Mouse (Mus musculus) neural tube, embryonic 13.5 days (tissue): ENCODE measurements at regions not wholly inside any gene's neighbourhood (a gene's known extent, or its start where the extent isn't known, plus 50 kb on each side); places are given as distances from the start of the nearest gene placed in this dataset.

Experiments
- ATAC-seq: fragments of 200-750 bp; cut with Nextera tagmentation; 2 replicates; pipeline ENCODE4 v1.8.0; 2017; ENCODE audit warnings: low read depth, mild to moderate bottlenecking, moderate TSS enrichment, moderate library complexity
- H3K27ac ChIP-seq: fragments of 300-500 bp; sonication (generic); replicated peaks from 2 replicates; pipeline ENCODE4 v1.5.1; 2015; ENCODE audit warnings: moderate library complexity, mild to moderate bottlenecking, inconsistent platforms
- H3K27me3 ChIP-seq: fragments of 300-500 bp; sonication (generic); 2 replicates; pipeline ENCODE4 v1.6.1; 2015; ENCODE audit warnings: mild to moderate bottlenecking, inconsistent platforms
- H3K36me3 ChIP-seq: fragments of 300-500 bp; sonication (generic); 2 replicates; pipeline ENCODE4 v1.6.1; 2015; ENCODE audit warnings: mild to moderate bottlenecking, inconsistent platforms
- H3K4me1 ChIP-seq: fragments of 300-500 bp; sonication (generic); replicated peaks from 2 replicates; pipeline ENCODE4 v1.6.1; 2015; ENCODE audit warnings: inconsistent platforms
- H3K4me2 ChIP-seq: fragments of 300-500 bp; sonication (generic); 2 replicates; pipeline ENCODE4 v1.6.1; 2015; ENCODE audit warnings: inconsistent platforms, mild to moderate bottlenecking, moderate library complexity
- H3K4me3 ChIP-seq: fragments of 300-500 bp; sonication (generic); 2 replicates; pipeline ENCODE4 v1.5.1; 2015; ENCODE audit warnings: mild to moderate bottlenecking, inconsistent platforms
- H3K9ac ChIP-seq: fragments of 300-500 bp; sonication (generic); 2 replicates; pipeline ENCODE4 v1.6.1; 2015; ENCODE audit warnings: moderate library complexity, mild to moderate bottlenecking, inconsistent platforms
- H3K9me3 ChIP-seq: fragments of 300-500 bp; sonication (generic); 2 replicates; pipeline ENCODE4 v1.6.1; 2016; ENCODE audit warnings: inconsistent platforms
- WGBS: fragments of 180-500 bp; shearing (Covaris S2); methylation state at CpG from one replicate; pipeline ENCODE4 v1.1.7; 2015; 5-methylcytosine and 5-hydroxymethylcytosine counted together

- no peaks in the 10 kb centered on the region for H3K4me1 ChIP-seq
- no peak overlapping the region for H3K27ac ChIP-seq
- no peak overlapping the region for H3K9ac ChIP-seq
- H3K27me3 ChIP-seq: no peaks in the 10 kb centered on the region
- H3K9me3 ChIP-seq: no peaks in the 10 kb centered on the region
- no peak overlapping the region for H3K4me3 ChIP-seq
- no peaks in the 10 kb centered on the region for H3K36me3 ChIP-seq
- no peak overlapping the region for H3K4me2 ChIP-seq
- ATAC-seq: no peak
- 39% methylated on average over 2 of the region's 2 CpGs for WGBS
Observed at GRCm38 (mm10) chr17:52084455-52084854, 251.4 kb upstream of the Satb1 start.

GRCm38 (mm10) chr17:52079316-52079715 lies 246.2 kb upstream of the Satb1 start:
- Histone ChIP-seq H3K9me3 (no peaks in the 10 kb centered on the region), H3K4me2 (no peak overlapping the region), H3K4me3 (no peak overlapping the region), H3K9ac (no peak overlapping the region), H3K36me3 (no peaks in the 10 kb centered on the region), H3K4me1 (no peaks in the 10 kb centered on the region), H3K27ac (no peak overlapping the region), H3K27me3 (no peaks in the 10 kb centered on the region)
- 85% methylated on average over 7 of the region's 7 CpGs for WGBS
- no peak for ATAC-seq

GRCm38 (mm10) chr17:52078496-52078895 lies 245.4 kb upstream of the Satb1 start:
- H3K4me3 ChIP-seq: no peak overlapping the region
- H3K9ac ChIP-seq: no peak overlapping the region
- H3K4me1 ChIP-seq: no peaks in the 10 kb centered on the region
- no peak for ATAC-seq
- no peak overlapping the region for H3K4me2 ChIP-seq
- H3K36me3 ChIP-seq: no peaks in the 10 kb centered on the region
- WGBS: 67% methylated on average over 8 of the region's 8 CpGs
- no peak overlapping the region for H3K27ac ChIP-seq
- no peaks in the 10 kb centered on the region for H3K27me3 ChIP-seq
- no peaks in the 10 kb centered on the region for H3K9me3 ChIP-seq

GRCm38 (mm10) chr17:52077951-52078350 lies 244.9 kb upstream of the Satb1 start:
- no peak overlapping the region for H3K27ac ChIP-seq
- WGBS: 85% methylated on average over 4 of the region's 4 CpGs
- H3K4me2 ChIP-seq: no peak overlapping the region
- H3K36me3 ChIP-seq: no peaks in the 10 kb centered on the region
- H3K9ac ChIP-seq: no peak overlapping the region
- H3K4me1 ChIP-seq: no peaks in the 10 kb centered on the region
- no peak overlapping the region for H3K4me3 ChIP-seq
- H3K27me3 ChIP-seq: no peaks in the 10 kb centered on the region
- H3K9me3 ChIP-seq: no peaks in the 10 kb centered on the region
- no peak for ATAC-seq

GRCm38 (mm10) chr17:52076746-52077145 lies 243.7 kb upstream of the Satb1 start:
- H3K4me2 ChIP-seq: no peak overlapping the region
- H3K4me1 ChIP-seq: no peaks in the 10 kb centered on the region
- H3K4me3 ChIP-seq: no peak overlapping the region
- no peaks in the 10 kb centered on the region for H3K9me3 ChIP-seq
- no peak overlapping the region for H3K27ac ChIP-seq
- WGBS: 87% methylated on average over 2 of the region's 2 CpGs
- H3K9ac ChIP-seq: no peak overlapping the region
- H3K27me3 ChIP-seq: no peaks in the 10 kb centered on the region
- ATAC-seq: no peak
- H3K36me3 ChIP-seq: no peaks in the 10 kb centered on the region

GRCm38 (mm10) chr17:52067721-52068120 lies 234.6 kb upstream of the Satb1 start:
- no peaks in the 10 kb centered on the region for H3K4me1 ChIP-seq
- H3K9me3 ChIP-seq: no peaks in the 10 kb centered on the region
- no peak overlapping the region for H3K4me3 ChIP-seq
- H3K36me3 ChIP-seq: no peaks in the 10 kb centered on the region
- H3K27ac ChIP-seq: no peak overlapping the region
- ATAC-seq: no peak
- WGBS: 83% methylated on average over 2 of the region's 2 CpGs
- H3K4me2 ChIP-seq: no peak overlapping the region
- no peak overlapping the region for H3K9ac ChIP-seq
- no peaks in the 10 kb centered on the region for H3K27me3 ChIP-seq

GRCm38 (mm10) chr17:52064618-52065017 lies 231.5 kb upstream of the Satb1 start:
- Histone ChIP-seq H3K4me3 (no peak overlapping the region), H3K27ac (no peak overlapping the region), H3K9ac (no peak overlapping the region), H3K4me2 (no peak overlapping the region), H3K9me3 (no peaks in the 10 kb centered on the region), H3K27me3 (no peaks in the 10 kb centered on the region), H3K4me1 (no peaks in the 10 kb centered on the region), H3K36me3 (no peaks in the 10 kb centered on the region)
- 91% methylated on average over 5 of the region's 5 CpGs for WGBS
- ATAC-seq: no peak

GRCm38 (mm10) chr17:52063121-52063520 lies 230.0 kb upstream of the Satb1 start:
- Histone ChIP-seq H3K4me1 (no peaks in the 10 kb centered on the region), H3K4me2 (no peak overlapping the region), H3K4me3 (no peak overlapping the region), H3K27me3 (no peaks in the 10 kb centered on the region), H3K9ac (no peak overlapping the region), H3K9me3 (no peaks in the 10 kb centered on the region), H3K27ac (no peak overlapping the region), H3K36me3 (no peaks in the 10 kb centered on the region)
- 80% methylated on average over 4 of the region's 4 CpGs for WGBS
- ATAC-seq: no peak

- no peaks in the 10 kb centered on the region for H3K9me3 ChIP-seq
- H3K9ac ChIP-seq: no peak overlapping the region
- H3K4me2 ChIP-seq: no peak overlapping the region
- H3K27me3 ChIP-seq: no peaks in the 10 kb centered on the region
- no peak for ATAC-seq
- H3K36me3 ChIP-seq: no peaks in the 10 kb centered on the region
- H3K27ac ChIP-seq: no peak overlapping the region
- no peak overlapping the region for H3K4me3 ChIP-seq
- 43% methylated on average over 11 of the region's 11 CpGs for WGBS
- no peaks in the 10 kb centered on the region for H3K4me1 ChIP-seq
Observed at GRCm38 (mm10) chr17:52062096-52062665, 229.1 kb upstream of the Satb1 start.

- Histone ChIP-seq H3K9ac (no peak overlapping the region), H3K27ac (no peak overlapping the region), H3K4me1 (no peaks in the 10 kb centered on the region), H3K4me2 (no peak overlapping the region), H3K36me3 (no peaks in the 10 kb centered on the region), H3K4me3 (no peak overlapping the region), H3K9me3 (no peaks in the 10 kb centered on the region), H3K27me3 (no peaks in the 10 kb centered on the region)
- 92% methylated on average over 4 of the region's 4 CpGs for WGBS
- ATAC-seq: no peak
Observed at GRCm38 (mm10) chr17:52036479-52036878, 203.4 kb upstream of the Satb1 start.

- Histone ChIP-seq H3K4me3 (no peak overlapping the region), H3K9ac (no peak overlapping the region), H3K9me3 (no peaks in the 10 kb centered on the region), H3K4me1 (no peaks in the 10 kb centered on the region), H3K27me3 (no peaks in the 10 kb centered on the region), H3K27ac (no peak overlapping the region), H3K36me3 (no peaks in the 10 kb centered on the region), H3K4me2 (no peak overlapping the region)
- ATAC-seq: no peak
- WGBS: 94% methylated on average over 8 of the region's 8 CpGs
Observed at GRCm38 (mm10) chr17:52031079-52031478, 198.0 kb upstream of the Satb1 start.

- Histone ChIP-seq H3K27me3 (no peaks in the 10 kb centered on the region), H3K4me3 (no peak overlapping the region), H3K36me3 (no peaks in the 10 kb centered on the region), H3K4me2 (no peak overlapping the region), H3K27ac (no peak overlapping the region), H3K9me3 (no peaks in the 10 kb centered on the region), H3K4me1 (no peaks in the 10 kb centered on the region), H3K9ac (no peak overlapping the region)
- 69% methylated on average over 8 of the region's 8 CpGs for WGBS
- ATAC-seq: no peak
Observed at GRCm38 (mm10) chr17:51986920-51987319, 153.8 kb upstream of the Satb1 start.

- H3K27ac ChIP-seq: no peak overlapping the region
- WGBS: 76% methylated on average over 14 of the region's 14 CpGs
Observed at GRCm38 (mm10) chr17:51986212-51986611, 153.1 kb upstream of the Satb1 start.

More at GRCm38 (mm10) chr17:51986212-51986611, 153.1 kb upstream of the Satb1 start:
- Histone ChIP-seq H3K9me3 (no peaks in the 10 kb centered on the region), H3K9ac (no peak overlapping the region), H3K4me1 (no peaks in the 10 kb centered on the region), H3K27me3 (no peaks in the 10 kb centered on the region), H3K4me3 (no peak overlapping the region), H3K36me3 (no peaks in the 10 kb centered on the region), H3K4me2 (no peak overlapping the region)
- no peak for ATAC-seq
